In genomic region chr13:39566491-39566890, GRCm38 (mm10) we compare ENCODE assay signal across 33 mouse cellular contexts.
"Had no signal": no experiment of that assay in that cellular context is flagged by ENCODE, and none has a peak within 500 bp of the region (broad histone marks: within the 10 kb centered on the region; RNA-seq: fewer than 3 reads in every experiment).

No protein-coding gene starts in this region.

- H3K9me3 ChIP-seq: heart, embryonic 13.5 days; heart, embryonic 15.5 days; hindbrain, embryonic 10.5 days; hindbrain, embryonic 12.5 days; hindbrain, embryonic 13.5 days; hindbrain, embryonic 15.5 days; intestine, embryonic 15.5 days; kidney, embryonic 15.5 days had no signal

- H3K27me3 ChIP-seq: heart, embryonic 13.5 days; heart, embryonic 15.5 days; hindbrain, embryonic 12.5 days; hindbrain, embryonic 13.5 days; hindbrain, embryonic 15.5 days; intestine, embryonic 15.5 days; kidney, embryonic 15.5 days had no signal

- ATAC-seq: hindbrain, embryonic 16.5 days; hindbrain, postnatal 0 days; inflammation-experienced regulatory T-cells, adult 6 months; intestine, embryonic 15.5 days; intestine, embryonic 16.5 days; intestine, postnatal 0 days had no signal

- H3K4me2 ChIP-seq: heart, embryonic 13.5 days; heart, embryonic 15.5 days; hindbrain, embryonic 12.5 days; hindbrain, embryonic 13.5 days; hindbrain, embryonic 14.5 days; hindbrain, embryonic 15.5 days; intestine, embryonic 15.5 days; kidney, embryonic 15.5 days had no signal

- H3K27ac ChIP-seq: heart, embryonic 13.5 days; heart, embryonic 15.5 days; hindbrain, embryonic 10.5 days; hindbrain, embryonic 12.5 days; hindbrain, embryonic 13.5 days; hindbrain, embryonic 14.5 days; hindbrain, embryonic 15.5 days; hindbrain, postnatal 0 days; intestine, embryonic 15.5 days; kidney, embryonic 15.5 days; kidney, postnatal 0 days; layer of hippocampus, adult 2 months; left cerebral cortex, adult 2 months had no signal

- H3K4me3 ChIP-seq: heart, embryonic 13.5 days; heart, embryonic 15.5 days; hindbrain, embryonic 10.5 days; hindbrain, embryonic 12.5 days; hindbrain, embryonic 13.5 days; hindbrain, embryonic 15.5 days; intestine, embryonic 15.5 days; kidney, embryonic 15.5 days; layer of hippocampus, adult 2 months; left cerebral cortex, adult 2 months had no signal

- H3K36me3 ChIP-seq: heart, embryonic 13.5 days; heart, embryonic 15.5 days; hindbrain, embryonic 10.5 days; hindbrain, embryonic 12.5 days; hindbrain, embryonic 13.5 days; hindbrain, embryonic 15.5 days; intestine, embryonic 15.5 days; kidney, embryonic 15.5 days had no signal

- DNase-seq: heart, postnatal 10 days; heart, postnatal 14 days; heart, postnatal 36 days; heart, postnatal 4 days; kidney, adult 11 months; kidney, adult 18-20 months; kidney, adult 2 months; kidney, adult 8-10 months; kidney, adult 9 months; kidney, postnatal 10 days; kidney, postnatal 14 days; kidney, postnatal 25 days; kidney, postnatal 36 days; kidney, postnatal 4 days; layer of hippocampus, adult 9-11 months; layer of hippocampus, postnatal 36 days had no signal

- H3K9ac ChIP-seq: heart, embryonic 13.5 days; heart, embryonic 15.5 days; hindbrain, embryonic 12.5 days; hindbrain, embryonic 13.5 days; hindbrain, embryonic 14.5 days; hindbrain, embryonic 15.5 days; intestine, embryonic 15.5 days; kidney, embryonic 15.5 days had no signal

- H3K4me1 ChIP-seq: heart, embryonic 13.5 days; heart, embryonic 15.5 days; hindbrain, embryonic 10.5 days; hindbrain, embryonic 12.5 days; hindbrain, embryonic 15.5 days; intestine, embryonic 15.5 days; kidney, embryonic 15.5 days had no signal
